Mouse (Mus musculus) lung, postnatal 0 days (tissue): ENCODE measurements around the gene Gcsh.

Experiments used
- CTCF ChIP-seq: IDR thresholded peaks from 2 replicates; pipeline ENCODE4 v1.5.1; 2016; ENCODE audit warnings: antibody characterized with exemption, mild to moderate bottlenecking
- EP300 ChIP-seq: IDR thresholded peaks from 2 replicates; pipeline ENCODE4 v1.6.1; 2016; ENCODE audit warnings: antibody characterized with exemption, mild to moderate bottlenecking, control low read depth

- TF ChIP-seq EP300 (no peak), CTCF (no peak)
Observed at GRCm38 (mm10) chr8:117017006-117017405, 23.7 kb upstream of the Gcsh start.
